Mouse (Mus musculus) lung, postnatal 0 days (tissue): ENCODE measurements around the gene Ugt1a5.

Experiments used
- CTCF ChIP-seq: IDR thresholded peaks from 2 replicates; pipeline ENCODE4 v1.5.1; 2016; ENCODE audit warnings: antibody characterized with exemption, mild to moderate bottlenecking
- EP300 ChIP-seq: IDR thresholded peaks from 2 replicates; pipeline ENCODE4 v1.6.1; 2016; ENCODE audit warnings: antibody characterized with exemption, mild to moderate bottlenecking, control low read depth

- TF ChIP-seq CTCF = no peak
- no peak for TF ChIP-seq EP300
Measured at GRCm38 (mm10) chr1:88240072-88240471, 74.3 kb downstream of the Ugt1a5 start.
